In the genomic region with DNA sequence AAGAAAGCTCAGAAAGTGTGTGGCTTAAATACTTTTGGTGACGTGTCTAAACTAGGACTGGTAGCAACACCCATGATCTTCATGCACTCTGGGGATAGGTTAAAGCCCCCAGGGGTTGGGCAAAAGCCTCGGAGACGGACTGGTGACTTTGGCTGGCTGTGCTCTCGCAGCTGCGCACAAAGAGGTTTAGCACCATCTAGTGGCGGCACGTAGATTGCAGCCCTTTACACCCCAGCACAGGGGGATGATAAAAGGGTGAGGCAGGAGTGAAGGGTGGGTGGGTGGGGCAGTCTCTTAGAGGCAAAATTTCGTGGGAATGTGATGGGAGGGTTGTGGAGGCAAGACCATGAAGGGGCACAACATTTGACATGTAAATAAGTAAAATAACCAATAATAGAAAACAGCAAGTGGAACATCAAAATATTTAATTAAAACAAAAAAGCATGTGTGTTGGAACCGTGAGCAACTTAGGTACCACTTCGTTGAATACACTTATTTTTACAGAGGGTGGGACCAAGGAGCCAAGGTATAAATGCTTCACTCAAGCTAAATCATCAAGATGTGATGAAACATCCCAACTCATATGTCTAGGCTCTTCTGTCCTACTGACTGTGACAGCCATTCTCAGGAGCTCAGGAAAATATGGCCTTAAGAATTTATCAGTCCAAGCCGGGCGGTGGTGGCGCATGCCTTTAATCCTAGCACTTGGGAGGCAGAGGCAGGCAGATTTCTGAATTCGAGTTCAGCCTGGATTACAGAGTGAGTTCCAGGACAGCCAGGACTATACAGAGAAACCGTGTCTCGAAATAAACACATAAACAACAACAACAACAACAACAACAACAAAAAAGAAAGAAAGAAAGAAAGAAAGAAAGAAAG, we compare ENCODE assay signal across 9 mouse cellular contexts. TPM values are rescaled to one million over a fixed set of nuclear protein-coding genes. Genes with fewer than 3 reads are reported as not detected.
A peak's percentile ranks its signal among the peaks of the same experiment; 100 is the strongest.
DNase-seq lines count a peak whose midpoint lies in the region; ATAC-seq and TF ChIP-seq lines count a peak whose summit lies in the region.
"Not testable (repeated sequence)": the region's sequence is repeated elsewhere in the genome, so short reads cannot be mapped to it uniquely, and the experiment has no call there.
"Had no signal": no experiment of that assay in that cellular context is flagged by ENCODE, and none has a peak within 500 bp of the region (broad histone marks: within the 10 kb centered on the region; RNA-seq: fewer than 3 reads in every experiment).

No protein-coding gene starts in this region.

- peak; percentile 63 for TF ChIP-seq CTCF in gastrocnemius, adult 2 months (IDR thresholded peaks at IDR 0.05)
- TF ChIP-seq CTCF in layer of hippocampus, adult 2 months (conservative IDR thresholded peaks at IDR 0.05), result peak; percentile 69
- TF ChIP-seq CTCF in lung, adult 2 months (IDR thresholded peaks at IDR 0.05; ENCODE audit: insufficient read depth, low read length), result peak; percentile 47

- peak overlapping the region; percentile 49 for H3K4me3 ChIP-seq in gastrocnemius, adult 2 months
- H3K4me3 ChIP-seq in hindbrain, embryonic 13.5 days; layer of hippocampus, adult 2 months; lung, adult 2 months (replicated peaks; ENCODE audit: extremely low read depth, low read depth, low read length): not testable (repeated sequence)

- H3K9me3 ChIP-seq in hindbrain, embryonic 13.5 days, result not testable (repeated sequence)

- not testable (repeated sequence) for H3K27ac ChIP-seq in gastrocnemius, adult 2 months; hindbrain, embryonic 13.5 days; layer of hippocampus, adult 2 months

- TF ChIP-seq POLR2A in lung, adult 2 months (IDR thresholded peaks at IDR 0.05; ENCODE audit: borderline replicate concordance, extremely low read depth, low read depth, low read length), result not testable (repeated sequence)

- intact Hi-C loops in gastrocnemius, adult 2 months (cut with DNase I), result not testable (repeated sequence)

- H3K4me1 ChIP-seq in hindbrain, embryonic 13.5 days (replicated peaks); lung, adult 2 months (ENCODE audit: control insufficient read depth, insufficient read depth, low read length): not testable (repeated sequence)

- peak overlapping the region; percentile 40 for H3K4me2 ChIP-seq in hindbrain, embryonic 13.5 days

- peaks cover 38% of the 10 kb centered on the region for H3K27me3 ChIP-seq in hindbrain, embryonic 13.5 days

- not testable (repeated sequence) for H3K9ac ChIP-seq in hindbrain, embryonic 13.5 days

- DNase-seq in Muller cell, postnatal 12 days (ENCODE audit: inconsistent ontology term), result peak; percentile 18
- DNase-seq in cerebellum, postnatal 25 days, result peak; percentile 75 to 85
- peak; percentile 76 for DNase-seq in gastrocnemius, adult 2 months
- DNase-seq in layer of hippocampus, adult 2 months (ENCODE audit: low spot score in 2 of 2), result peak; percentile 46 to 75
- peak; percentile 77 for DNase-seq in lung, adult 2 months
- peak; percentile 39 for DNase-seq in ovary, postnatal 10 days (ENCODE audit: low spot score)
- DNase-seq in thymus, adult 18-20 months, result peak; percentile 29 to 31

- peak; percentile 74 for ATAC-seq in hindbrain, embryonic 13.5 days (ENCODE audit: low FRiP score)

- not testable (repeated sequence) for H3K36me3 ChIP-seq in hindbrain, embryonic 13.5 days

- WGBS in hindbrain, embryonic 13.5 days, result 41% methylated on average over 15 of the region's 16 CpGs
- 33% methylated on average over 16 of the region's 16 CpGs for WGBS in lung, adult 2 months

RNA-seq across cellular contexts. Expression of a gene that starts 5.6 kb away (rescaled TPM):
- total RNA-seq in gastrocnemius, adult 2 months (2021), result not detected
- 0.61 and 1.0 TPM in 2 replicates for polyA plus RNA-seq in hindbrain, embryonic 13.5 days (2015; fragmentation: Nextera tagmentation; extraction: Ambion mirVana)
- total RNA-seq in layer of hippocampus, adult 2 months (2021), result not detected
- not detected in 2 replicates for polyA plus RNA-seq in lung, adult 2 months (2012; rRNA removed)
- total RNA-seq: heart, postnatal 25 days had no signal

RNA-seq across cellular contexts. Expression of a gene that starts 5.6 kb away (rescaled TPM):
- total RNA-seq in gastrocnemius, adult 2 months (2021), result not detected
- 1.9 and 2.4 TPM in 2 replicates for polyA plus RNA-seq in hindbrain, embryonic 13.5 days (2015; fragmentation: Nextera tagmentation; extraction: Ambion mirVana)
- not detected for total RNA-seq in layer of hippocampus, adult 2 months (2021)
- 0.98 and 1.0 TPM in 2 replicates for polyA plus RNA-seq in lung, adult 2 months (2012; rRNA removed)
- total RNA-seq: heart, postnatal 25 days had no signal

RNA-seq across cellular contexts. Expression of a gene that starts 14.9 kb away (rescaled TPM):
- total RNA-seq in gastrocnemius, adult 2 months (2021), result 1 to 10 TPM in 1 of 2 experiments, not detected in 1; 1.2 TPM
- 4.2 and 8.0 TPM in 2 replicates for polyA plus RNA-seq in hindbrain, embryonic 13.5 days (2015; fragmentation: Nextera tagmentation; extraction: Ambion mirVana)
- under 1 TPM in 1 of 2 experiments, not detected in 1; 0.39 TPM for total RNA-seq in layer of hippocampus, adult 2 months (2021)
- 2.2 and 4.2 TPM in 2 replicates for polyA plus RNA-seq in lung, adult 2 months (2012; rRNA removed)

Comparison
In these comparisons a context has a peak if more than half of its experiments do, and no peak if none do; other contexts are left out.
1. DNase-seq: peak in every context shown above with its lines; median percentile 80 in cerebellum, postnatal 25 days; 77 in lung, adult 2 months; 76 in gastrocnemius, adult 2 months; 60 in layer of hippocampus, adult 2 months; 39 in ovary, postnatal 10 days; 30 in thymus, adult 18-20 months; 18 in Muller cell, postnatal 12 days.